Mouse (Mus musculus): ENCODE measurements around the gene Npas2. TPM values are rescaled to one million over a fixed set of nuclear protein-coding genes. Genes with fewer than 3 reads are reported as not detected.

The Npas2 gene
- polyA plus RNA-seq, 1 experiment from 2014 or later: 0.54 TPM

DNA sequence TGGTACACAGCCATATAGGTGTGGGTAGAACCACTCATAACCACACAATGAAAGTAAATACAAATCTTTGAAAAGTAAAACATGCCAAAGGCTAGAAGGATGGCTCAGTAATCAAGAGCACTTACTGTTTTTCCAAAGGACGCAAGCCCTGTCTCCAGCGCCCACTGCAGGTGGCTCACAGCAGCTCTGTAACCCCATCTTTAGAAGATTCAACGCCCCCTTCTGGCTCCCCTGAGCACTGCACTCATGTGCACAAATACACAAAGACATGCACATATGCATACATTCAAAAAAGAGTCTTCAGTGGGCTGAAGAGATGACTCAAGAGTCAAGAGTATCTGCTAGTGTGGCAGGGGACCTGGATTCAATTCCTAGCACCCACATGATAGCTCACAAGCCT is 36.5 kb downstream of the Npas2 start:
- 68% methylated on average over 3 of the region's 3 CpGs for WGBS
- ATAC-seq (ENCODE audit: low read depth): no peak
- Histone ChIP-seq H3K27me3 (no peaks in the 10 kb centered on the region), H3K9me3 (no peaks in the 10 kb centered on the region), H3K4me1 (replicated peaks) (peaks cover 8% of the 10 kb centered on the region), H3K27ac (replicated peaks) (no peak overlapping the region), H3K4me2 (no peak overlapping the region), H3K4me3 (no peak overlapping the region), H3K36me3 (no peaks in the 10 kb centered on the region), H3K9ac (no peak overlapping the region)

DNA sequence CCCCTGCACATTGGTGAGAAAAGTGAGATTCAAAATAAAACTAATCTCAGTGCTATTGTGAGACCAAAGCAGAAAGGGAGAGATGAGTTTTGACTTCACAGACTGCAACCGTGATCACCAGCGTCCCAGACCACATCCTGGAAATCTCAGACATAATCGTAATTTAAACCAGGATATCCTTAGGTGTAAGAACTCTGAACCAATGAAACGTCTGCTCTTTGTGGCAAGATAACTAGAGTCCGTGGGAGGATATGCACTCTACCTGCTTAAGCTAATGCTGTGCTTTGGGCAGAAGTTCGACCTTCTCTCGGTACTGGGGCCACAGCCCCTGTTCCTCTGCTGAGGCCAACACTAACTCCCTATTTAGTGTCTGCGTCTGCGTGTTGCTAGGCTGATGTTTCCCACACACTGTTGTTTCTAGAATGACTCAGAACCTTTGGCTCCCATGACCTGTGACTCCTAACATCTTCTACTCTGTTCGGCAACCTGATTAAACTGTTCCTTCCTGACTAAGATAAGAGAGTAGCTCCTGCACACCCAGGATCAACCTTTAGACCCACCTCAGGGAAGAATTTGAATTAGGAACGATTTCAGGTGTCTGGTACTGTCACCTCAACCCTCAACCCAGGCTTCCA is 41.4 kb downstream of the Npas2 start:
- H3K4me3 ChIP-seq: no peak overlapping the region
- no peak overlapping the region for H3K9ac ChIP-seq
- H3K4me2 ChIP-seq: no peak overlapping the region
- no peaks in the 10 kb centered on the region for H3K36me3 ChIP-seq
- H3K4me1 ChIP-seq (replicated peaks): no peaks in the 10 kb centered on the region
- no peak overlapping the region for H3K27ac ChIP-seq (replicated peaks)
- H3K9me3 ChIP-seq: no peaks in the 10 kb centered on the region
- no peak for ATAC-seq (ENCODE audit: low read depth)
- WGBS: 86% methylated on average over 11 of the region's 11 CpGs
- H3K27me3 ChIP-seq: no peaks in the 10 kb centered on the region

DNA sequence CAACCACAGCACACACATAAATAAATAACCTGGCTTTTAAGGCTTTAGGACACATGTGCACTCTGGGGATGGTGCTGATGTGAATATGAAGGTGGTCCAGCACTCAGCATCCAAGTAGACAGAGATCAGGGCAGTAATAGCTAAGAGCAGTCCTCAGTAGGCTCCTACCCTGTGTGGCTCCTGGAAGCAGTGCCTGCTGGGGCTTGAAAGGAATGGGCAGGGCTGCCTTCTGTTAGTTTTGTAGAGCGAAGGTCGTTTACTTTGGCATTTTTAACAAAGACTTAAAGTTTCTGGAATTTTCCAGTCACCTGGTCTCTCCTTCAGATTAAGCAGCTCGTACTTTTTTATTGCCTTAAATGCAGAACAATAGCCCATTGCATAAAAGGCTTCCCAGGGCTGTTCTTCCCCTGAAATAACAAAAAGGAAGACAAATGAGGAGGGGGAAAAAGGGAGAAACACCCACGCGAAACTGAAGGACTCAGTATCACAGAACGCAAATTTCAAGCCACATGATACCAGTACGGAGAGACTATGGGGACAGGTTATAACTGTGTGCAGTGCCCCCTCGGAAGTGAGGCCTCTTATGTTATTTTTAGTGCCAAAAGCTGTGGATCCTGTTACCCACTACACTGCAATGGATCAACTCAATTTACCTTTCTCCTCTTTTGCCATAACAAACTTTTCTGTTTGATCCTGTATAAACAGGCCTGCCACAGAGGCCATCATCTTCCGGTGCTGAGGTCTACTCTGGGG is 44.1 kb downstream of the Npas2 start:
- no peak overlapping the region for H3K4me3 ChIP-seq
- no peaks in the 10 kb centered on the region for H3K4me1 ChIP-seq (replicated peaks)
- H3K4me2 ChIP-seq: no peak overlapping the region
- no peak overlapping the region for H3K9ac ChIP-seq
- ATAC-seq (ENCODE audit: low read depth): no peak
- no peaks in the 10 kb centered on the region for H3K9me3 ChIP-seq
- H3K27ac ChIP-seq (replicated peaks): no peak overlapping the region
- H3K27me3 ChIP-seq: no peaks in the 10 kb centered on the region
- 57% methylated on average over 9 of the region's 9 CpGs for WGBS
- H3K36me3 ChIP-seq: no peaks in the 10 kb centered on the region

DNA sequence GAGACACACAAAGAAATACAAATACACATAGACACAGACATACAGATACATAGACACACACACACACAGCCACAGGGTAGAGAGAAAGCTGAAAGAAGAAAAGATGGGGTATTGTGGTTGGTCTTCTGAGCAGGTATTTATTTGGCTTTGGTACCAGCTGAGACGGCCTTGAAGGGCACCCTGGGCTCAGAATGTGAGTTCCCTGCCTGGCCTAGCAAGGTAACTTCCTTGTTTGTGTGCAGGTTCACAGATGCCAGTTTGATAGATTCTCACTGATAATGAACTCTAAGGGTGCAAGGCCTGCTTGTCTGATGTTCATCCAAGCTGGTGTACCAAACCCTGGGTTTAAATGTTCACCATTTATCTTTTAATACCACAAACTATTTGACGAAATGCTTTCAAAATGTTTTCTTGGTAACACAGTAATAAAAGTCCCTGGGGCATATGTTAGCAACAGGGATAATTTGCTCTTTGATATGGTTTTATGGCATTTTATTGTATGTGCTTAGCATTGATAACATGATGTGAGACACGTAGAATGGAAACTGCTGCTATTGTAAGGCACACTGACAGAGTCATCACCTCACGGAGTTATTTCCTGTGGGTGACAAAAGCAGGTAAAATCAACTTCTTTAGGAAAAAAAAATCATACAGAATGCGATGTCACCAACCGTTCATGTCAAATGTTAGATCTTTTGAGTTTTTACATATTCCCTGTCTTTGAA is 47.5 kb downstream of the Npas2 start:
- no peak for ATAC-seq (ENCODE audit: low read depth)
- H3K27ac ChIP-seq (replicated peaks): no peak overlapping the region
- WGBS: 82% methylated on average over 6 of the region's 6 CpGs
- no peaks in the 10 kb centered on the region for H3K36me3 ChIP-seq
- H3K4me2 ChIP-seq: no peak overlapping the region
- no peaks in the 10 kb centered on the region for H3K9me3 ChIP-seq
- H3K4me3 ChIP-seq: no peak overlapping the region
- no peaks in the 10 kb centered on the region for H3K27me3 ChIP-seq
- H3K4me1 ChIP-seq (replicated peaks): no peaks in the 10 kb centered on the region
- H3K9ac ChIP-seq: no peak overlapping the region

DNA sequence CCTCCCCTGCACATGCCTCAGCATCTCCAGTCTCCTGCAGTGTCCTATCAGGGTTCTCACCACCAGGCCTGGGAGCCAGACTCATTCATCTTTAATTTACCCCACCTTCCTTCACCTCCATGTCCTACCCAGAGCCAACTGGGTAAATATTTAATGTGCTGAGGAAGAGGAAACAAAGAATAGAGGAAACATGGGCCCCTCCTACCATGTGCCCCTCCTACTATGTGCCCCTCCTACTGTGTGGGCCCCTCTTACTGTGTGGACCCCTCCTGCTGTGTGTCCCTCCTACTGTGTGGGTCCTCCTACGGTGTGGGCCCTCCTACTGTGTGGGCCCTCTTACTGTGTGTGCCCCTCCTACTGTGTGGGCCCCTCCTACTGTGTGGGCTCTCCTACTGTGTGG is 51.2 kb downstream of the Npas2 start:
- Histone ChIP-seq H3K4me3 (no peak overlapping the region), H3K4me1 (replicated peaks) (no peaks in the 10 kb centered on the region), H3K9me3 (no peaks in the 10 kb centered on the region), H3K4me2 (no peak overlapping the region), H3K36me3 (no peaks in the 10 kb centered on the region), H3K9ac (no peak overlapping the region), H3K27me3 (no peaks in the 10 kb centered on the region), H3K27ac (replicated peaks) (no peak overlapping the region)
- 31% methylated on average over 1 of the region's 1 CpGs for WGBS
- no peak for ATAC-seq (ENCODE audit: low read depth)

DNA sequence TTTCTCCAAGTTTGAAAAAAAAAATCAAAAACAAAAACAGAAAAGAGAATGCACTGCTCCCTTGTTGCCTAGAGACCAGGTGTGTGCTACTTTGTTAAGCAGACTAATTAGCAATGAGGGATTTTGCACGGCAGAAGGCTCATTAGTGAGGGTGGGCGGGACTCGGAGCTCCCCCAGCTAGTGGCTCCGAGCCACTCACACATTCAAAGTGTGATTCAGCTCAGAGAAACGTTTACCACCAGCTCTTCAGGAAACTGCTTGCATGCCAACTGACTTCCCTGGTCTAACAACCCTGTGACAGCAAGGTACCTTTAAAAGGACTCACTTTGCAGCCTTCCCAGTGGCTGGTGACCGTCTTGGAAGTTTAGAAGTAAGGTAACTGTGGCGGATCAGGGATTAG is 58.1 kb downstream of the Npas2 start:
- Histone ChIP-seq H3K9ac (no peak overlapping the region), H3K4me1 (replicated peaks) (peaks cover 6% of the 10 kb centered on the region; the same call in 1 of the 2 replicates), H3K27ac (replicated peaks) (no peak overlapping the region), H3K4me3 (no peak overlapping the region), H3K9me3 (no peaks in the 10 kb centered on the region), H3K36me3 (no peaks in the 10 kb centered on the region), H3K27me3 (no peaks in the 10 kb centered on the region), H3K4me2 (no peak overlapping the region)
- peak; percentile 67; the same call in 1 of the 2 replicates for ATAC-seq (ENCODE audit: low read depth)
- 34% methylated on average over 7 of the region's 7 CpGs for WGBS

DNA sequence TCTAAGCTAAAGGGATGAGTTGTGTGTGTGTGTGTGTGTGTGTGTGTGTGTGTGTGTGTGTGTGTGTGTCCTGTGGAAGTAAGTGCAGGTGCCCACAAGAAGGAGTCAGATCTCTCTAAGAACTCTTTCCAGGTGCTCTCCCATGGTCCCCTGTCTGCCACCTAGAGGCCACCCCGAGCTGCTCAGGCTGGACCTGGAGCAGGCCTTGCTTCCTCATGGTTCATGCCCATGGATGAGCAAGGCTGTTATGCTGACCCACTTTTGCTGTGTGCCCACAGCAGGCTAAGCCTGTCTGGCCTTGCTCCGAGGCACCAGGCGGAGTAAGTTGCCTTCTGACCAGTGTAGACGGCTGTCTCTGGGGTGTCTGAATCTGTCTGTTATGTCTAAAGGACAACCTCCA is 60.2 kb downstream of the Npas2 start:
- Histone ChIP-seq H3K27ac (replicated peaks) (no peak overlapping the region), H3K9ac (no peak overlapping the region), H3K4me3 (no peak overlapping the region), H3K9me3 (no peaks in the 10 kb centered on the region), H3K4me2 (no peak overlapping the region), H3K4me1 (replicated peaks) (peaks cover 6% of the 10 kb centered on the region; the same call in 1 of the 2 replicates), H3K27me3 (no peaks in the 10 kb centered on the region), H3K36me3 (no peaks in the 10 kb centered on the region)
- no peak for ATAC-seq (ENCODE audit: low read depth)
- 78% methylated on average over 4 of the region's 4 CpGs for WGBS

DNA sequence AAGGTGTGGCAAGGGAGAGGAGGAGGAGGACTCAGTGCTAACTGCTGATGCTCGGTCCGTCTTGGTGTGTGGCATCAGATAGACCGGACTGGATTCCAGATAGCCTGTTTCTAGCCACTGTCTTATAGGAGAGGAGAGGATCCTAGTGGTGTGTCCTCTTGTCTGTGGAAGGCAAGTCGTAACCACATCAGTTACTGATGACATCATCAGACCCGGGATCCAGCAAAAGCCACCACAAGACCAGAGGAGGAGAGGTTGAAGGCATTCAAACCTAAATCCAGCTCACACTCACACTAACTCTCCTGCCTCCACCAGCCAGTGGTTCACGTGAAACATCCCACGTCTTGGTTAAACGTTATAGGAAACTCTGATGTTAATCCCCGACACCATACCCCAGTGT is 62.5 kb downstream of the Npas2 start:
- Histone ChIP-seq H3K27ac (replicated peaks) (no peak overlapping the region), H3K4me1 (replicated peaks) (peaks cover 6% of the 10 kb centered on the region; the same call in 1 of the 2 replicates), H3K4me3 (no peak overlapping the region), H3K4me2 (no peak overlapping the region), H3K9me3 (no peaks in the 10 kb centered on the region), H3K27me3 (no peaks in the 10 kb centered on the region), H3K36me3 (no peaks in the 10 kb centered on the region), H3K9ac (no peak overlapping the region)
- ATAC-seq (ENCODE audit: low read depth): no peak
- WGBS: 93% methylated on average over 9 of the region's 9 CpGs

DNA sequence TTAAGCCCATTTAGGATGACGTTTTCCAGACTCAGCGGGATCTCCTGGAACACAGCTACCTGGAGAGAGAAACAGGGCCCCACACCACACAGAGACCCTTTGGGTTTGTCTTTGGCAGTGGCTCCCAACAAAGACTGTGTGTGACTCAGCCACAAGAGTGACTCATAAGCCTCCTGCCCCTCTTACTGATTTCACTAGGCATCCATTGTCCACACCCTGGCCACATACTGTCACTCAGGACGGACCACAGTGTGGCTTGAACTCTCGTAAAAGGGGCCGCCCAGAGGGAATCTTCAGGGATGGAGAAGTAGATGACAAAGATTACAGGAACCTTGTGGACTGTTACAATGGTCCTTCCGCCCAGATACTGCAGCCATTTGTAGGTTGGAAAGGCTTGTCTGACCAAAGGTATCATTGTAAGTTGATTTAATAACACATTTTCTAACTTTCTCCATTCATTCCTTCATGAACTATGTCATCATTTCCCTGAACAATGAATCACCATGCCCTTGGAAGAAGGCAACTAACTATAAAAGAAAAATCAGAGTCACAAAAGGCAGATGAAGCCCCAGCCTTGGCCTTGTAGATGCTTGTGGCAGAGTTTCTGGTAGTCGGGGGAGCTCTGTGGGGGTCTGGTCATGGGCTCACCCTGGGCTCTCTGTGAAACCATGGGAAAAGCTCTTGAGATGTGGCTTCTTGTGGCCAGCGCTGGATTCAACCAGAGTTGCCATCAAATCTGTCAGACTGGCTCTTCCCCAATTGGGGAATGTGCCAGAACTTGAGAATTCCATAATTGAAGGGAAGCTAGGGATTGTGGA is 63.2 kb downstream of the Npas2 start:
- no peak overlapping the region for H3K27ac ChIP-seq (replicated peaks)
- no peak for ATAC-seq (ENCODE audit: low read depth)
- no peak overlapping the region for H3K4me2 ChIP-seq
- H3K9ac ChIP-seq: no peak overlapping the region
- H3K27me3 ChIP-seq: no peaks in the 10 kb centered on the region
- H3K36me3 ChIP-seq: no peaks in the 10 kb centered on the region
- no peaks in the 10 kb centered on the region for H3K9me3 ChIP-seq
- WGBS: 81% methylated on average over 8 of the region's 8 CpGs
- peaks cover 4% of the 10 kb centered on the region; the same call in 1 of the 2 replicates for H3K4me1 ChIP-seq (replicated peaks)
- H3K4me3 ChIP-seq: no peak overlapping the region

DNA sequence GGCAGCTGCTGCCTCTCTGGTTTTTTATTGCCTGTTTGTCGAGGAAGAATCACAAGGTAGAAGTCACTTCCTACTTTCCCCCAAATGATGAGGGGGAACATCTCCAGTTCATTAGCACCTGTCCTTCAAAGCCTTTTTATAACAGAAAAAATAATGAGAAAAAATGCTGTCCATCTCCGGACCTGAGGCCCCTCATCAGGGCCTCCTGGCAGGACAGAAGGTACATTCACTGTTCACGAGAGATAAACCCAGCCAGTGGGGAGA is 63.7 kb downstream of the Npas2 start:
- H3K27me3 ChIP-seq: no peaks in the 10 kb centered on the region
- H3K4me1 ChIP-seq (replicated peaks): no peaks in the 10 kb centered on the region
- no peak overlapping the region for H3K4me2 ChIP-seq
- H3K9me3 ChIP-seq: no peaks in the 10 kb centered on the region
- H3K27ac ChIP-seq (replicated peaks): no peak overlapping the region
- H3K4me3 ChIP-seq: no peak overlapping the region
- no peak overlapping the region for H3K9ac ChIP-seq
- WGBS: 65% methylated on average over 3 of the region's 3 CpGs
- no peak for ATAC-seq (ENCODE audit: low read depth)
- no peaks in the 10 kb centered on the region for H3K36me3 ChIP-seq

DNA sequence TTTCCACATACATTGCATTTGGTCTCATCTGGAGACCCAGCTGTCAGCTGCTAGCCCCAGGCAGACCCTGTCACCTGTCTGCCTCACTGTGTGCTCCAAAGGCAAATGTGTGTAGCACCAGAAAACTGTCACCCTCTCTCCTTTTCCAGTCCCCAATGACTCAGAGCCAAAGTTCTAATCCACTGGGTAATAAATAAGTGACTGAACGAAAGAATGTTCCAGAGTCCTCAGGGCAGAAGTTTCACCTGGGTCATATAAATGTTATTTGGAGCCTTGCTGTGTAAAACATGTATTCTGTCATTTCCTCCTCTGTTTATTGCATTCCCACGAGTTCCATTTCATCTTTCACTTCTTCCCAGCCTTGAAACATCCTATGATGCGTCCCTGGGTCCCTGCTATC is 66.1 kb downstream of the Npas2 start:
- no peak overlapping the region for H3K9ac ChIP-seq
- WGBS: 57% methylated on average over 3 of the region's 3 CpGs

More for the DNA sequence above, 66.1 kb downstream of the Npas2 start:
- no peaks in the 10 kb centered on the region for H3K9me3 ChIP-seq
- H3K27me3 ChIP-seq: no peaks in the 10 kb centered on the region
- no peak overlapping the region for H3K4me3 ChIP-seq
- H3K4me2 ChIP-seq: no peak overlapping the region
- no peak for ATAC-seq (ENCODE audit: low read depth)
- H3K4me1 ChIP-seq (replicated peaks): no peaks in the 10 kb centered on the region
- H3K36me3 ChIP-seq: no peaks in the 10 kb centered on the region
- H3K27ac ChIP-seq (replicated peaks): no peak overlapping the region
